Mouse (Mus musculus) spleen, adult 12 weeks (tissue): Measurements from ENCODE around the gene Lmf2.
A peak's percentile ranks its signal among the peaks of the same experiment; 100 is the strongest.

Experiments
- DNase-seq: peaks from one replicate; pipeline ENCODE4 v3.0.0; 2022; ENCODE audit warnings: low spot score

The Lmf2 gene

GRCm38 (mm10) chr15:89355241-89356187 lies at the start of gene Lmf2, which contains the start of gene Ncaph2:
TSS of gene Lmf2 (minus strand) at chr15:89355659.
TSS of gene Ncaph2 (plus strand) at chr15:89355719.
- peak; percentile 94 for DNase-seq

GRCm38 (mm10) chr15:89404831-89405623 lies 49.6 kb upstream of the Lmf2 start:
- no peak for DNase-seq

GRCm38 (mm10) chr15:89402471-89402870 lies 47.0 kb upstream of the Lmf2 start:
- no peak for DNase-seq

GRCm38 (mm10) chr15:89399716-89400115 lies 44.3 kb upstream of the Lmf2 start:
- no peak for DNase-seq

GRCm38 (mm10) chr15:89398146-89398545 lies 42.7 kb upstream of the Lmf2 start:
- DNase-seq: no peak

GRCm38 (mm10) chr15:89396883-89397282 lies 41.4 kb upstream of the Lmf2 start:
- DNase-seq: no peak

- no peak for DNase-seq
Observed at GRCm38 (mm10) chr15:89390081-89390480, 34.6 kb upstream of the Lmf2 start.

- no peak for DNase-seq
Observed at GRCm38 (mm10) chr15:89387127-89387526, 31.7 kb upstream of the Lmf2 start.

- no peak for DNase-seq
Observed at GRCm38 (mm10) chr15:89384617-89385016, 29.2 kb upstream of the Lmf2 start, which contains the start of gene Klhdc7b. TSS of gene Klhdc7b (plus strand) at chr15:89384917.

- peak; percentile 45 for DNase-seq
Observed at GRCm38 (mm10) chr15:89379429-89379828, 24.0 kb upstream of the Lmf2 start.

- no peak for DNase-seq
Observed at GRCm38 (mm10) chr15:89378831-89379401, 23.5 kb upstream of the Lmf2 start, which contains the start of gene Odf3b. TSS of gene Odf3b (minus strand) at chr15:89379282.

- no peak for DNase-seq
Observed at GRCm38 (mm10) chr15:89377938-89378828, 22.7 kb upstream of the Lmf2 start.

GRCm38 (mm10) chr15:89377362-89377761 lies 21.9 kb upstream of the Lmf2 start:
- no peak for DNase-seq

- DNase-seq: no peak
Observed at GRCm38 (mm10) chr15:89376957-89377356, 21.5 kb upstream of the Lmf2 start, which contains the start of gene Tymp. TSS of gene Tymp (minus strand) at chr15:89377039.

GRCm38 (mm10) chr15:89376040-89376439 lies 20.6 kb upstream of the Lmf2 start:
- DNase-seq: no peak

- no peak for DNase-seq
Observed at GRCm38 (mm10) chr15:89374801-89375534, 19.5 kb upstream of the Lmf2 start.

GRCm38 (mm10) chr15:89374340-89374739 lies 18.9 kb upstream of the Lmf2 start:
- no peak for DNase-seq

GRCm38 (mm10) chr15:89373762-89374248 lies 18.3 kb upstream of the Lmf2 start, which contains the start of gene Sco2:
TSS of gene Sco2 (minus strand) at chr15:89373846.
- peak; percentile 83 for DNase-seq

GRCm38 (mm10) chr15:89373027-89373761 lies 17.7 kb upstream of the Lmf2 start:
- peak; percentile 80 for DNase-seq
